Mouse (Mus musculus): ENCODE measurements around the gene Tex19.1.

DNA sequence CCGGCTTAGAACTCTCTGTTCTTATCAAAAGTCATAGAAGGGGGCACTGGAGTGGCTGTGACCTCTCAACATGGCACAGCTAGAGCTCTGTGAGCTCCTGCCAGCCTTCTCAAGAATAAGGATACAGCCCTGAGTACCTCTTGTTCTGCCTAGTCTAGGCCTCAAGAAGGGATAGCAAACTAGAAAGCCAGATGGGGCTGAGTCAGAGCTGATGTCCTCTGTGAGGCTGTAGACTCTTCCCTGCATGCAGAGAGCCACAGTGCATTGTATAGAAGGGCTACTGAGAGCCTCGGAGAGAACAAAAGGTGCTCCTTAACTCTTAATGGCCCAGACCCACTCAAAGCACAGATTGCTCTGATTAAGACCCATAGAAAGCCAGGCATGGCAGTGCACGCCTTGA, 28.3 kb downstream of the Tex19.1 start:
- no peak for TF ChIP-seq CTCF (conservative IDR thresholded peaks at IDR 0.05; ENCODE audit: low read length)
- no peak for TF ChIP-seq NANOG (IDR thresholded peaks at IDR 0.05; ENCODE audit: borderline replicate concordance, low read length)
- TF ChIP-seq POU5F1 (IDR thresholded peaks at IDR 0.05; ENCODE audit: borderline replicate concordance, low read length) = no peak

Data from E14TG2a.4 (cell line).